Mouse (Mus musculus) hindbrain, embryonic 14.5 days (tissue): ENCODE measurements around the gene Rbm33. TPM values are rescaled to one million over a fixed set of nuclear protein-coding genes. Genes with fewer than 3 reads are reported as not detected.

ENCODE experiments used
- ATAC-seq: fragments of 200-750 bp; cut with Nextera tagmentation; 2 replicates; pipeline ENCODE4 v1.8.0; 2017; ENCODE audit warnings: moderate number of reproducible peaks, mild to moderate bottlenecking, moderate TSS enrichment, moderate library complexity; ENCODE audit not compliant: low FRiP score
- DNase-seq: peaks from one replicate; pipeline ENCODE4 v3.0.0-alpha.2; 2015; ENCODE audit warnings: low spot score
- H3K27ac ChIP-seq: fragments of 300-500 bp; sonication (generic); 2 replicates; pipeline ENCODE4 v1.5.1; 2014; ENCODE audit warnings: mild to moderate bottlenecking, moderate library complexity
- H3K27me3 ChIP-seq: fragments of 300-500 bp; sonication (generic); 2 replicates; pipeline ENCODE4 v1.6.1; 2014; ENCODE audit warnings: mild to moderate bottlenecking, low read length, mixed read lengths; ENCODE audit not compliant: control insufficient read depth, insufficient read depth
- H3K36me3 ChIP-seq: fragments of 300-500 bp; sonication (generic); replicated peaks from 2 replicates; pipeline ENCODE4 v1.6.1; 2014; ENCODE audit not compliant: control insufficient read depth, insufficient read depth
- H3K4me1 ChIP-seq: fragments of 300-500 bp; sonication (generic); replicated peaks from 2 replicates; pipeline ENCODE4 v1.6.1; 2014; ENCODE audit warnings: antibody characterized with exemption, low read length, mixed read lengths; ENCODE audit not compliant: control insufficient read depth, insufficient read depth
- H3K4me2 ChIP-seq: fragments of 300-500 bp; sonication (generic); replicated peaks from 2 replicates; pipeline ENCODE4 v1.6.1; 2014; ENCODE audit warnings: mild to moderate bottlenecking, moderate library complexity
- H3K4me3 ChIP-seq: fragments of 300-500 bp; sonication (generic); replicated peaks from 2 replicates; pipeline ENCODE4 v1.5.1; 2014; ENCODE audit warnings: mild to moderate bottlenecking, low read length
- H3K9ac ChIP-seq: fragments of 300-500 bp; sonication (generic); 2 replicates; pipeline ENCODE4 v1.6.1; 2014
- H3K9me3 ChIP-seq: fragments of 300-500 bp; sonication (generic); 2 replicates; pipeline ENCODE4 v1.6.1; 2016; ENCODE audit warnings: low read length; ENCODE audit not compliant: control insufficient read depth
- WGBS: fragments of 180-500 bp; shearing (Covaris S2); extraction: QIAGEN DNeasy Blood & Tissue Kit; methylation state at CpG from one replicate; pipeline ENCODE4 v1.1.7; 2014; 5-methylcytosine and 5-hydroxymethylcytosine counted together
- polyA plus RNA-seq: library from polyadenylated mRNA; unstranded; fragments of >200 nt; fragmentation: Nextera tagmentation; extraction: Ambion mirVana; gene quantifications from 2 replicates; pipeline ENCODE4 v1.2.1, GENCODE M21; 2014

Rbm33 gene
- polyA plus RNA-seq, 1 experiment from 2014 or later, result 20.2 TPM

DNA sequence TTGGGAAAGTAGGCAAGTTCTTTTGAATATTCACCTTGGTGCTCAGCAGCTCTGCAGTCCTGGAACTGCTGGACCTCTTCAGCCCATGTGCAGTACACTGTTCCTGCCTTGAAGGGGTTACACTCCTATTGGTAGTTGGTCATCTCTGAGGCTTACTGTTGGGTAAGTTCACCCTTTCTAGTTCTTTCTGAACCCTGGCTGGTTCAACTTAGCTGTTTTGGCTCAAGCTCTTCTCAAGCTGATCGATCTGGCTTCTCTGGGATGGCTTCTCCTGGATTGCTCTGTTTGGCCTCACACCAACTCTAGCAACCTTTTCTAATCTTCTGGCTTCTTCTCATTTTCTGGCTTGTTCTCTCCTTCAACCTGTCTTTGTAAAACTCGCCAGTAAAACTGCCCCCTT lies 1.8 kb downstream of the Rbm33 start:
- Histone ChIP-seq H3K27me3 (no peaks in the 10 kb centered on the region), H3K27ac (no peak overlapping the region), H3K4me1 (peaks cover 34% of the 10 kb centered on the region), H3K9ac (peak overlapping the region; percentile 100), H3K36me3 (no peaks in the 10 kb centered on the region), H3K9me3 (no peaks in the 10 kb centered on the region), H3K4me3 (peak overlapping the region; percentile 98), H3K4me2 (peak overlapping the region; percentile 85)
- 57% methylated on average over 2 of the region's 2 CpGs for WGBS
- ATAC-seq (no peak), DNase-seq (no peak)

DNA sequence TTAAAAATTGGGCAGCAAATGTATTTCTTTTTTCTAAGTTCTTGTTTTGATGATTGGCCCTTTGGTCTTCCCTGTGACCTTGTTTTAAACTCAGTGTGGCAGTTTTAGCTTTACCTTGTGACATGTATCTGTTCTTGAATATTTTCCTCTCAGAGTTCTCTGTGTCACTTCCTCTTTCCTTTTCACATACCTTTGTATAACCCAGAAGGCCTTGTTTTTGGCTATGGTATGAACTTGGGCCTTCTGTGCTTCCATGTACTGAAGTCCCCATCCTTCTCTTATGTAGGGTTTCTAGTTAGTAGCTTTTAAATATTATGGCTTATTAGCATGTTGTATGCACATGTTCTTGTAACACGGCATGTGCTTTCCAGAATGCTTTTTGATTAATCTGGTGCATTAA lies 4.8 kb downstream of the Rbm33 start:
- Histone ChIP-seq H3K9me3 (no peaks in the 10 kb centered on the region), H3K9ac (no peak overlapping the region), H3K4me3 (no peak overlapping the region), H3K27ac (no peak overlapping the region), H3K27me3 (no peaks in the 10 kb centered on the region), H3K36me3 (no peaks in the 10 kb centered on the region), H3K4me2 (no peak overlapping the region), H3K4me1 (peaks cover 38% of the 10 kb centered on the region)
- DNase-seq (no peak), ATAC-seq (no peak)
- WGBS, result 83% methylated on average over 1 of the region's 1 CpGs

DNA sequence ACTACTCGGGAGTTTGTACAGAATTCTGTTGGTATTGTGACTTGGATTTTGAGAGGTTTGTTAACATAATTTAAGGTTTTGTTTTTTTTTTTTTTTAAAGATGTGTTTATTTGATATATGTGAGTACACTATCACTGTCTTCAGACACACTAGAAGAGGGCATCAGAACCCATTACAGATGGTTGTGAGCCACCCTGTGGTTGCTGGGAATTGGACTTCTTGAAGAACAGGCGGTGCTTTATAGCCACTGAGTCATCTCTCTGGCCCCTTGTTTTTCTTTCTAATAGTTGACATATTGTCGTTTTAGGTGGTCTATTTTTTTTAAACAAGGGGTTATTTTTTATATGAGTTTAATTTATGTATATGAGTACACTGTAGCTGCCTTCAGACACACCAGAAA lies 5.3 kb downstream of the Rbm33 start:
- DNase-seq, result no peak
- Histone ChIP-seq H3K4me2 (no peak overlapping the region), H3K9ac (no peak overlapping the region), H3K4me1 (peaks cover 38% of the 10 kb centered on the region), H3K9me3 (no peaks in the 10 kb centered on the region), H3K27me3 (no peaks in the 10 kb centered on the region), H3K27ac (no peak overlapping the region), H3K36me3 (no peaks in the 10 kb centered on the region), H3K4me3 (no peak overlapping the region)
- WGBS, result 88% methylated on average over 3 of the region's 3 CpGs
- no peak for ATAC-seq

DNA sequence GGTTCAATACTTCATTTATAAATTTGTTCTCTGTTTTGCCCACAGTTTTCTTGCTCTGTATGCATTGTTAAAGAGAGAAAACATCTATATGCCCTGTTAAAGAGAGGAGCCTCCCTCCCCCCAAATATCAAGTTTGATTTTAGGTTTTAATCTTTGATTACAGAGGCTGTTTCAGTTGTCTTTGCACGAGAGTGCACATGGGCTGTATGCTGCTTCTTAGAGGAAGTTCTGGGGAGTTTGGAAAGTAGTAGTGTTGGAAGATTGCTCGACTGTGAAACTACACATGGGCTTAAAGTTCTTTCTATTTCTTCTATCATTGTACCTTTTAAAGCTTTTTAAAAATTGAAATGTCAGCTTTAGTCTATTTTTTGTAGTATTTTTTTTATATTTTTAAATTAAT lies 6.9 kb downstream of the Rbm33 start:
- Histone ChIP-seq H3K27me3 (no peaks in the 10 kb centered on the region), H3K4me3 (no peak overlapping the region), H3K4me1 (peaks cover 28% of the 10 kb centered on the region), H3K36me3 (no peaks in the 10 kb centered on the region), H3K4me2 (no peak overlapping the region), H3K9ac (no peak overlapping the region), H3K9me3 (no peaks in the 10 kb centered on the region), H3K27ac (no peak overlapping the region)
- no peak for DNase-seq
- WGBS, result 87% methylated on average over 2 of the region's 2 CpGs
- ATAC-seq, result no peak

DNA sequence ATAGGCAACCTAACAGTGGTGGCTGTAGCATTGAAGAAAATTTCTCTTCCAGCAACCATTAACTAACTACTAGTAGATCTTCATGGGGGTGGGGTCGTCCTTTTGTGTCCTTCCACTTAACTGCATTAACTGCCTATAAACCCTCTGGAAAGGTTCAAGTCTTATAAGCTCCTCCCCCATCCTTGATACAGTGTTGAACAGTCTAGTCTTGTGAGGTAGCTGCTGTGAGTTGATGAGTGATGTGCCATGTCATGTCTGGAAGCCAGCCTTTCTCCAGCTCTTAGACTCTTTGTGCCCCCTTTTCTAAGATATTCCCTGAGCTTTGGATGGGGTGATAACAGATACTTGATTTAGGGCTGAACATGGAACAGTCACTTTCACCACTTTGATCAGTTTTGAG lies 7.5 kb downstream of the Rbm33 start:
- H3K4me3 ChIP-seq, result no peak overlapping the region
- DNase-seq, result no peak
- H3K4me1 ChIP-seq, result peaks cover 21% of the 10 kb centered on the region
- 93% methylated on average over 1 of the region's 1 CpGs for WGBS
- H3K27ac ChIP-seq, result no peak overlapping the region
- H3K27me3 ChIP-seq, result no peaks in the 10 kb centered on the region
- no peaks in the 10 kb centered on the region for H3K9me3 ChIP-seq
- H3K4me2 ChIP-seq, result no peak overlapping the region
- H3K9ac ChIP-seq, result no peak overlapping the region
- ATAC-seq, result no peak
- H3K36me3 ChIP-seq, result no peaks in the 10 kb centered on the region

DNA sequence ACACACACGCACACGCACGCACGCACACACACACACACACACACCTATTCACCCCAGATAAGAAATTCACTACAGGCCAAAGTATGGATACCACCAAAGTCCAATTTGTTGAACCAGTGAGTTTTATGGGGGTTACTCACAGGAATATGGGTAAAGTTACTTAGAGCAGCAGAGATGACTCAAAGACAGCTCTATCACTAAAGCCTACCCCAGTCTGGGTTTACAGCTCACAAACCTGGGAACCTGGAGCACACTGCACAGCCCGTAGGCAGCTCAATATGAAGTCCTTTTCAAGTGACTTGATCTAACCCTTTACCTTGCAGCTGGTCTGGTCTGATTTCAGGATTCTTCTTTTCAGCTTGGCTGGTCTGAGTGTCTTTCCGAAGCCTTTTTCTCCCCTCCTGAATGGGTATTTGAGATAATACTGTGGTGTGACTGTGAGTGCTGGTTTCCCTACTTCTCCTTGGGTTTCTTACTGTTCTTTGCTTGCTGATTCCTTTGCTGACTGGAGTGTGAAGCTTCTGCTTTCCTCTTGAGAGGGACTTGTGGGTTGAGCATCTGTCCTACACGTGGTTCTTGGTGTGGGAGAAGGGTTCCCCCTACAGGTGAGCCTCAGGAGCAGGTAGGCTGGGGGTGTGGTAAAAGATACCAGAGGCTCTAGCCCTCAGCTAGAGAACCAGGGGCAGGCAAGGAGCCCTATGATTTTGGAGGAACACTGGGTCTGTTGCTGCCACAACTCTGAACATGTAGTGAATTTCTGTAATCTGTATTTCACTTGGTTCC lies 12.3 kb downstream of the Rbm33 start:
- Histone ChIP-seq H3K9me3 (no peaks in the 10 kb centered on the region), H3K9ac (no peak overlapping the region), H3K4me1 (0 out of 2 replicates have a peak, but pooled peaks cover 3% of the 10 kb centered on the region), H3K4me2 (no peak overlapping the region), H3K27me3 (no peaks in the 10 kb centered on the region), H3K4me3 (no peak overlapping the region), H3K27ac (no peak overlapping the region), H3K36me3 (peaks cover 34% of the 10 kb centered on the region)
- no peak for DNase-seq
- ATAC-seq, result no peak
- WGBS, result 74% methylated on average over 7 of the region's 7 CpGs

DNA sequence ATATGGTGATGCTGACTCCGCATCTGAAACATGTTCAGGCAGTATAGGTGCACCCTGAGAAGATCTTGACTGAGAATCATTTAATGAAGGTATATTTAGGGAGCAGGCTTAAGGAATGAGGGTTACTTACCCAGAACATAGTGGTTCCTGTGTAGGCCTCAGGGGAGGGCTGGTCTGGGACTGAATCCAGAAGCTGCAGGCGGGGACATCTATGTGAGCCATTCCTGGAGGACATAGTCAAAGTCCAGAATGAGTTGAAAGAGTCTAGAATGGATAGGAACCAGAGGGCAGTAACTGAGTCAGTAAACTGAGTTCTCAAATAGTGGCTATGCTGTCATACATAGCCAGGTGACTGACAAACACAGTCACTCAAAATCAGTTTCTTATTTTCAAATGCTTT lies 16.8 kb downstream of the Rbm33 start:
- H3K36me3 ChIP-seq, result peaks cover 73% of the 10 kb centered on the region
- H3K4me3 ChIP-seq, result no peak overlapping the region
- H3K4me2 ChIP-seq, result no peak overlapping the region
- no peak overlapping the region for H3K9ac ChIP-seq
- DNase-seq, result no peak
- 97% methylated on average over 2 of the region's 2 CpGs for WGBS
- no peaks in the 10 kb centered on the region for H3K9me3 ChIP-seq
- H3K27me3 ChIP-seq, result no peaks in the 10 kb centered on the region
- no peaks in the 10 kb centered on the region for H3K4me1 ChIP-seq
- no peak for ATAC-seq
- H3K27ac ChIP-seq, result no peak overlapping the region

DNA sequence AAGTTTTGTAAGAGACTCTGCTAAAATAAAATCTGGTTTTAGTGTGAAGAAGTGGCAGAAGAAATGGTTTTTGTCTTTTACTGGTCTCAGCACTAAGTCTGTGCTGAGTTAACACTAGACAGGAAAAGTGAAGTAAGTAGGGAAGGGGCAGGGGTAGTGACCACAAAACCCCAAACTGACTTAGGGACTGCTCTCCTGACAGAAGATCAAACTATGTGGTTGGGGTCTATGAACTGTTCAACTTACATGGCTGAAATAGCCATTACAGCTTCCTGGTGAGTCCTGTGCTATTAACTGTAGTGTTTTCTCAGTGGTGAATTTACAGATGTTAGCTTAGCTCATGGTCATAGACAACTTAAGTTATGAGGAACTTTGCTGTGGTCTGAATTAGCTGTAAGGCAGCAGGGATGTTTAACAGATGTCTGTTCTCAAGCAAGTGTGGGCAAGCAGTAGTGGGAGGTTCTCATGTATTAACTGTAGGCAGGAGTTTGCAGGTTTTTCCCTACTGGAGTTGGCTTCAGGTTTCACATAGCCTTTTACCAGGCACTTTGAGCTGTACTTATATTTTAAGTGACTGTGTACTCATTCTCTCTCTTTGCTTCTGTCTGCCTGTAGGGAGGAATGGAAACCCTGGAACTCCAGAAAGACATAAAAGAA lies 35.1 kb downstream of the Rbm33 start:
- H3K9me3 ChIP-seq, result no peaks in the 10 kb centered on the region
- H3K27me3 ChIP-seq, result no peaks in the 10 kb centered on the region
- no peak overlapping the region for H3K4me2 ChIP-seq
- no peak overlapping the region for H3K9ac ChIP-seq
- H3K4me1 ChIP-seq, result no peaks in the 10 kb centered on the region
- DNase-seq (no peak), ATAC-seq (no peak)
- no peak overlapping the region for H3K4me3 ChIP-seq
- peaks cover 57% of the 10 kb centered on the region for H3K36me3 ChIP-seq
- no peak overlapping the region for H3K27ac ChIP-seq

DNA sequence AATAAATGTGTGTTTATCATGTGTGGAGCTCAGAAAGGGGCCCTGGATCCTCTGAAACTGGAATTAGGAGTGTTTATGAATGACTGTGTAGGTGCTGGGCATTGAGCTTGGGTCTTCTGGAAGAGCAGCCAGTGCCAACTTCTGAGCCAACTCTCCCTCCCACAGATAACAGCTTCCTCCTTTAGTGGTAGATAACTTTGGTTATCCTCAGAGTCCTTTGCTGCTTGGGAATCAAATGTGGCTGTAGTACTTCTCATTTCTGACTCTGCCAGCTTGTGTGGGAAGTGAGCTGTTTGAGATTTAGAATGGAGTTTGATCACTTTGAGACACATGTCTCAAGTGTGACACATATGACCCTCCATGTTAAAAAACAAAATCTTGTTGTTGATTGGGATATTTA lies 38.7 kb downstream of the Rbm33 start:
- Histone ChIP-seq H3K9ac (no peak overlapping the region), H3K27ac (no peak overlapping the region), H3K4me1 (no peaks in the 10 kb centered on the region), H3K9me3 (no peaks in the 10 kb centered on the region), H3K27me3 (no peaks in the 10 kb centered on the region), H3K4me2 (no peak overlapping the region), H3K36me3 (peaks cover 66% of the 10 kb centered on the region), H3K4me3 (no peak overlapping the region)
- no peak for ATAC-seq
- DNase-seq, result no peak
